Mouse (Mus musculus): Measurements from ENCODE around the gene Cep170b.

- TF ChIP-seq CTCF (IDR thresholded peaks at IDR 0.05; ENCODE audit: borderline replicate concordance, insufficient read depth, low read depth, low read length) (no peak), POLR2A (IDR thresholded peaks at IDR 0.05; ENCODE audit: borderline replicate concordance, insufficient read depth, low read length) (no peak)
These were observed 14.0 kb downstream of the Cep170b start for GRCm38 (mm10) chr12:112734108-112734820.

Data from cerebellum, adult 2 months (tissue).